Mouse (Mus musculus): ENCODE data around the gene Bahcc1. TPM values are rescaled to one million over a fixed set of nuclear protein-coding genes. Genes with fewer than 3 reads are reported as not detected.

Bahcc1 gene
- total RNA-seq, 2 experiments from 2014 or later, result 8.5 to 11.2 TPM

GRCm38 (mm10) chr11:120280281-120280773, 47.6 kb downstream of the Bahcc1 start:
- DNase-seq, result peak; percentile 47 to 52
- intact Hi-C loops (cut with DNase I), result loop anchor here (2.0 kb wide), 1 partner anchor 44 kb away; no protein-coding TSS in a partner anchor

DNA sequence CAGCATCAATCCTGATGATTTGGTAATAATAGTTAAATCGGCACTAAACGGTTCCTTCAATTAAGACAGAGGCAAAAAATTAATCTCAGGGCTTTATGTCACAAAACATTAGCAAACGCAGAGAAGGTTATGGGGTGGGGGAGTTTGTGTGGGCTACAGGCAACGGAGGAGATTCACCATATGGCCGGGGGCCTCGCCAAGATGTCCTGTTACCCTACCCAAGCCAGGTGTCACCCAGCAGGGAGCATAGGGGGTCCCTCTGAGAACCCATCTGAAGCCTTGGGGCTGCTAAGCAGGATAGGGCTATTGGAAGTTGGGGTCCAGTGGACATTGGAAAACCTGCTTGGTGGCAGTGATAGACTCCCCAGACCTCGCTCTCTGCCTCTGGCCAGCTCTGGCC, 48.0 kb downstream of the Bahcc1 start:
- intact Hi-C loops (cut with DNase I), result loop anchor here (2.0 kb wide), 1 partner anchor 44 kb away; no protein-coding TSS in a partner anchor

DNA sequence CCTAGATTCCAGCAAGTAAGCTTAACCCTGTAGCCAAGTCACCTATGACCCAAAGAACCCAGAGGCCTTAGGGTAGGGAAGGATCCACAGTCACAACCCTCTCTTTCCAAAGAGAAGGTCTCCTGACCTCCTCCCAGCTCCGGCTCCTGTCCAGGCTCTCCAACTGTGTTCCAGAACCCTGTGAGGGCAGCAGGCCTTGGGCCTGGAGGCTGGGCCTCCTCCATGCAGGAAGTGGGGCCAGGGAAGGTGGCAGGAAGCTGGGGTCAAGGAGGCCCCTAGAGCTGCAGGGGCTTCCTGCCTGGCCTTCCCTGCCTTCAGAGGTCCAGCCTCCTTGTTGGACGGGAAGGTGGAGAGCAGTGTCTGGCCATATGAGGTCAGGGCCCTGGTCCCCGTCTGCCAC, 48.5 kb downstream of the Bahcc1 start:
- DNase-seq, result peak in 1 of 2 experiments; percentile 37
- intact Hi-C loops (cut with DNase I), result loop anchor here (2.0 kb wide), 1 partner anchor 44 kb away; no protein-coding TSS in a partner anchor

More for the DNA sequence above, 48.0 kb downstream of the Bahcc1 start:
- DNase-seq, result no peak

GRCm38 (mm10) chr11:120283542-120283941, 50.8 kb downstream of the Bahcc1 start:
- intact Hi-C loops (cut with DNase I), result no loop called here
- peak; percentile 46 to 58 for DNase-seq

GRCm38 (mm10) chr11:120289644-120290043, 56.9 kb downstream of the Bahcc1 start:
- no peak for DNase-seq
- intact Hi-C loops (cut with DNase I), result no loop called here

DNA sequence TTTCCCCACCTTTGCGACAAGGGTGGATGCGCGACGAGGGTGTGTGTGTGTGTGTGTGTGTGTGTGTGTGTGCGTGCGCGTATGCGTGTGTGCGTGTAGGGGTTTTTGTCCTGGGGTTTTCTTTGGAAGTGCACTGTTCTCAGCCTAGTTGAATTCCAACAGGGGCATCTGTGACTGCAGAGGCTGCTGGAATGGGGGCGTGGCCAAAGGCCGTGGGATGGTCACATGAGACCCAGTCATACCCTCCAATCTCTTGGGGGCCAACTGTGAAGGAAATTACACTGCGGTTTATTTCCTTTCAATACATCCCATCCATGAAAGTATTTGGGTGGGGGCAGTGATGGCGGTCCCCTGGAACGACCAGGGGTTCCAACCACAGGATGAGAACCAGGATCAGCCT, 57.5 kb downstream of the Bahcc1 start:
- intact Hi-C loops (cut with DNase I), result no loop called here
- DNase-seq, result no peak

DNA sequence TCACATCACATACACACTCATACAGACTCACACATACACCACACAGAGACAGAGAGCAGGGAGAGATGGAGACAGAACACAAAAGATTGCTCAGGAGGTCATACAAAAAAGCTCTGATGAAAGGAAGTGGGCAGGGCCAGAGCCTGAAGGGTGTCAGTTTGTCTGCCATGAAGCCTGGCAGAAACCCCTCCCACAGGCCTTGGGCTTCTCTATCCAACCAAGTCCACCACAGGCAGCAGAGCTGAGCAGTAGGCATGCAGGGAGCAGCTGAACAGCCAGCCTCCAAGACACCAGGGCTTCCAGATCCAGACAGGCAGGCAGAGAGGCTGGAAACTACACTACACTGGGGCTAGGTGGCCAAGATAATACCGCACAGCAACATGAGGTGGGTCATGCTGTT, 61.0 kb downstream of the Bahcc1 start:
- DNase-seq, result no peak
- intact Hi-C loops (cut with DNase I), result no loop called here

- intact Hi-C loops (cut with DNase I), result no loop called here
- no peak for DNase-seq
These were observed 63.8 kb downstream of the Bahcc1 start for GRCm38 (mm10) chr11:120296305-120297144.

GRCm38 (mm10) chr11:120297767-120298166, 65.0 kb downstream of the Bahcc1 start:
- DNase-seq, result no peak
- intact Hi-C loops (cut with DNase I), result no loop called here

- DNase-seq, result no peak
- intact Hi-C loops (cut with DNase I), result no loop called here
These were observed 65.8 kb downstream of the Bahcc1 start for GRCm38 (mm10) chr11:120298441-120299141.

DNA sequence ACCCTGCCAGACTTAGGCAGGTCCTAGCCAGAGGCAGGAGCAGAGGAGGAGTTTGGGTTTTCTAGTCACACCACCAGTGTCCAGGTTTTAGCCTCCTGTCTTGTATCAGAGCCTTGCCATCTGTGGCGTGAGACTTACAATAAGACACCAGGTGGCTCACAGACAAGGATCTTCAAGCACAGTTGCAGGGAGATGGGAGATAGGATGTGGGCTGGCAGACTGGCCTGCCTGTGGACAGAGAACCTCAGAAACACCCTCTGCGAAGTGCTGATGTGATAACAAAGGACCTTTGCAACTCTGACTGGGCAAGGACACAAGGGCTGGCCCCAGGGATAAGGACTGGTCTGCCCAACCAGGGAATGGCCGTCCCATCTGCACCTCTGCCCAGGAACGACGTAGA, 66.7 kb downstream of the Bahcc1 start:
- intact Hi-C loops (cut with DNase I), result no loop called here
- no peak for DNase-seq

DNA sequence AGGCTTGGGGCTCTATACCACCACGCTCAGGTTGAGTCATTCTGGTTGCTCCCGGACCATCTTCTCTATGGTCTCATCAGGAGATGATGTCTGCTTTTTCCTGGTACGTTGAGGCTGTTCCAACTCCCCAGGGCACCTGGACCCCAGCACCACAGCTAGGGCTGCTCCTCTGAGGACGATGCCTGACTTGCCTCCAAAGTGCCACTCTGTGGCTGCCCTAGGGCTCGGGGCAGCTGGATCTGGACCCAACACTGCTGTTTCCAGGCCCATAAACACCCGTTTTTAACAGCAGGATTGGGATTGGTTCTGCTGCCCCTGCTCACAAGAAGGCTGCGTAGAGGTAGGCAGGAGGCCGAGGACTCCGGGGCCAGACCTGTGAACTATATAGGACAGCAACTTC, 70.4 kb downstream of the Bahcc1 start:
- DNase-seq, result no peak
- intact Hi-C loops (cut with DNase I), result no loop called here

GRCm38 (mm10) chr11:120303559-120304349, 71.0 kb downstream of the Bahcc1 start:
- DNase-seq, result no peak

GRCm38 (mm10) chr11:120304350-120304694, 71.6 kb downstream of the Bahcc1 start:
- intact Hi-C loops (cut with DNase I), result no loop called here
- no peak for DNase-seq

More at GRCm38 (mm10) chr11:120303559-120304349, 71.0 kb downstream of the Bahcc1 start:
- intact Hi-C loops (cut with DNase I), result no loop called here

DNA sequence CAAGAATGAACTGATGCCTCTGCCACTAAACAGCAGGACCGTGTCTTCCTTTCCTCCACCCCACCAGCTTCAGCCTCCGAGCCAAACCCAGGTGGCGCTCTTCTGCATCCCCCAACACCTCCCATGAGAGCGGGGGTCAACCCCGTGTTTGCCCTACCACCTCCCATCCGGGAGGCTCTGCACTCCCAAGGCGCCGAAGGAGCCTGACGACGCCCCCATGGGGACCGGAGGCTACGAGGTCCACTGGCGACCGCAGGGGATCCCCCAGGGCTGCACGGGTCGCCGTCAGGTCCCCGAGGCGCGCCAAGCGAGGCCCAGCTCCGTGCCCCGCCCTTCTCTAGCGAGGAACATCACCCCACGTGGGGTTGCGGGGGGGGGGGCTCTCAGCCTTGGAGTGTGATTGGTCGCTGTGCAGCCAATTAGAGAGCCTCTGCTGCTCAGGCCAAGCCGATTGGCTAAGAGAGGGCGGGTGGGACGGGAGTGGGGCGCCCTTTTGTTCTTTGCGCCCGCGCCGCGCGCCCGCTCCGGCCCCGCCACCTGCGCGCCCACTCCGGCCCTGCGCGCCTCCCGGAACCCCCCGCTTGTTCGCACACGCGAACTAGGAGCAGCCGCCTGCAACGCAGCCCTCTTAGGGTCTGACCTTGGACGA, 72.3 kb downstream of the Bahcc1 start:
- intact Hi-C loops (cut with DNase I), result loop anchor here (5.0 kb wide), 1 partner anchor 138 kb away; no protein-coding TSS in a partner anchor
- peak; percentile 75 to 90 for DNase-seq

DNA sequence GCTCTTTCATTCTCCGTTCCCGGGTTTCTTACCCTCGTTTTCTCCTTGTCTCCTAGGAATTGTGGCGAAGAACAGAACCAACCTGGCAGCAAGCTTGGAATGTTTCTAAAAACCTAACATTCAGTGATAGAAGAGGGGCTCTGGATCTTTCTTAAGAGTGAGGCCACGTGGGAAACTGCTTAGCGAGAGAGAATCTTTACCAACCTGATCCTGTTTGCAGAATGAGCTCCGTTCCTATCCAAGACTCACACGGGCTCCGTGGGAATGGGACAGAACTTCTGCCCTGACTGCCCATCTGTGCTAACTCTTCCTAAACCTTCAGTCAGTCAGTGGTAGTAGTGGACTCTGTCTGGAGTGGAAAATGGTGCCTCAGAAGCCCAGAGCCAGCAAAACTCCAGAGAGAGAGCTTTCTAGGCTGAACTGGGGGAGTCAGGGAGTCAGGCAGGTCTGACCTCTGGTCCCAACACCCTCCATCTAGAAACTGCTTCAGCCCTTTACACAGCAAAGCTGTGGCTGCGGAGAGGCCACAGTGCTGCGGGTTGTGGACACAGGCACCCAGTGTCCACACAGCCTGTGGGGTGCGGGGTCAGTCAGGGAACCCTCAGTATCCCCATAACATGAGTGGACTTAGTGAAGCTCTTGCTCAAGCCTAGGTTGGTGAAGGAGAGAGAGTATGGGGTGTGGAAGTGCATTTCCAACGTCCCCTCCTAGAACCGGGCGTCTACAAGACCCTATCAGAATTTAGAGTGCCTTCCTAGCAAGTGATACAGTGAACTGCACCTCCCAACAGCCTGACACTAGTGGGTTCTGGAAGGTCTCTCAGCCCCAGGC, 73.0 kb downstream of the Bahcc1 start:
- intact Hi-C loops (cut with DNase I), result loop anchor here (2.0 to 5.0 kb wide), 3 partner anchors 67 to 138 kb away; no protein-coding TSS in a partner anchor
- no peak for DNase-seq

DNA sequence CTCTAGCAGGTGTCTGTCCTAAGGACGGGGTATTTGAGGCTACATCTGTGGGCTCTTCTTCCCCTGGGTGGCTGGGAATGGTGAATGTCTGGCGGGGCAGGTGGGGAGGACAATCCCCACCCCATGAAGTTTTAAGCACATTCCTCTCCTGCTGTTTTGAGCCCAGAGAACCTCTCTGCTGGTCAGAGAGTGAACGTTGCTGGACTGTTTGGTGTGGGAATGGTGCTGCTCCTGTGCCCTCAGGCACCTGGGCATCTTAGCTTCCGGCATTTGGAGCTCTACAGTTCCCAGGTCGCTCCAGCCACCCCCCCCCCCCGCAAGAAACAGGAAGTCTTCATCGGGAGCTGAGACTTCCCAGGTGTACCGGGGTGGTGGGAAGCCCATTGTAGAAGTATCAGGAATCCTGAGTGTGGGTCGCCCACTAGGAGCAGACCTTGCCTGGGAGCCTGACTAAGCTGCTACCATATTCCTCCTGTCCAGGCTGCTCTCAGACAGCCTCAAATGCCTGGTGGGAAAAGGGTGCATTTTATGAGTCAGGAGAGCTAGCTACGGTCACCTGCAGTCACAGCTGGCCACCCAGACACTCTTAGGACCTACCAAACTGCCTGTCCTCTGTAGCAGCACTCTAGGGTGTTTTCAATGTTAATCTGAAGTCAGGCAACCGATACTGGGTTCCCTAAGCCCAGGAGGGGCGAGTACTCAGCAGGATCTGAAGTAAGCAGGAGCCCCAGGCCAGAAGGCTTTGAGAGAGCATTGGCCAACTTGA, 73.8 kb downstream of the Bahcc1 start:
- no peak for DNase-seq
- intact Hi-C loops (cut with DNase I), result loop anchor here (1.0 to 5.0 kb wide), 4 partner anchors 68 to 195 kb away; no protein-coding TSS in a partner anchor

DNA sequence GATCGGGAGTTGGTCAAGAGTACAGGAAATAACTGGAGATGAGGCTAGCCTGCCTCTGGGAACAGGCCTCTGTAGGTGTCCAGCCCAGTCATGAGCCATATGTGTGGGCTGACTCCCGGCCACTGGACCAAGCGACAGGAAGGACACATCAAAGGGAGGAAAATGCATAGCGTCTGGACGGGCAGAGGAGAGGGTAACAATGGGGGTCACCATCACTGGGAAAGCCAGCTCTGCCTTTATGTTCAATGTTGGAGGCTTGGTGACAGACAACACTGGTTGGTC, 74.3 kb downstream of the Bahcc1 start:
- intact Hi-C loops (cut with DNase I), result loop anchor here (1.0 to 5.0 kb wide), 4 partner anchors 68 to 196 kb away; no protein-coding TSS in a partner anchor
- DNase-seq, result no peak
